ENCODE assay signal across 8 mouse cellular contexts in the genomic region with DNA sequence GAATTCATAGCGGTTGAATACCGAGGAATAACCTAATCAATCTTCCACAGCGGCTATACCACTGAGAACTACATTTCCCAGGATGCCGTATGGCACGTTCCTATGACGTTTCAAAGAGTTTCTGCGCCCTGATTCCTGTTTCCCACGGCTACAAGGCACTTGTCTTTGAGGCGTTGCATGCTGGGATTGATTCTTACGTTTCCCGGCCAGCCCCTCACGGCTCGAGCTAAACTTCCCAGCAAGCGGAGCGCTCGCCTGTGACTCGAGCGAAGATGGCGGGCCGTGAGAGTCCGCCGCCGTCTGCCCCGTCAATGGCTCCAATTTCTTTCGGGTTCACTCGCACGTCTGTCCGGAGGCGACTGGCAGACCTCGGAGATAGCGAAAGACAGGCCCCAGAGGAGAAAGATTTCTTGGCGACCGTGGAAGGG. TPM values are rescaled to one million over a fixed set of nuclear protein-coding genes. Genes with fewer than 3 reads are reported as not detected.
DNase-seq lines count a peak whose midpoint lies in the region; ATAC-seq and TF ChIP-seq lines count a peak whose summit lies in the region.

Gpkow (plus strand) TSS at position 178 of the 428 bp plus-strand sequence.

- peak within 1 kb of the TSS; percentile 62 for H3K4me2 ChIP-seq in forebrain, embryonic 13.5 days
- peak within 1 kb of the TSS; percentile 70 for H3K4me2 ChIP-seq in liver, postnatal 0 days (ENCODE audit: low read depth, low read length)
- H3K4me2 ChIP-seq in neural tube, embryonic 14.5 days (ENCODE audit: low read depth, low read length): peak within 1 kb of the TSS; percentile 51

- peak within 1 kb of the TSS; percentile 92 for H3K9ac ChIP-seq in ES-Bruce4 (ENCODE audit: low read depth, poor library complexity, severe bottlenecking)
- H3K9ac ChIP-seq in forebrain, embryonic 13.5 days: peak within 1 kb of the TSS; percentile 63
- H3K9ac ChIP-seq in liver, postnatal 0 days (replicated peaks): peak within 1 kb of the TSS; percentile 77
- H3K9ac ChIP-seq in neural tube, embryonic 14.5 days (replicated peaks; ENCODE audit: low read depth, low read length): peak within 1 kb of the TSS; percentile 45

- no peaks in the 10 kb centered on the region for H3K4me1 ChIP-seq in ES-Bruce4 (ENCODE audit: control insufficient read depth, insufficient read depth, low read length)
- peaks cover 7% of the 10 kb centered on the region; the same call in 1 of the 2 replicates for H3K4me1 ChIP-seq in forebrain, embryonic 13.5 days
- H3K4me1 ChIP-seq in liver, postnatal 0 days (ENCODE audit: insufficient read depth): peaks cover 4% of the 10 kb centered on the region; the same call in 1 of the 2 replicates
- H3K4me1 ChIP-seq in neural tube, embryonic 14.5 days (ENCODE audit: control insufficient read depth, insufficient read depth, low read length): 0 out of 2 replicates have a peak, but pooled peaks cover 2% of the 10 kb centered on the region

- TF ChIP-seq CTCF in ES-Bruce4 (IDR thresholded peaks at IDR 0.05; ENCODE audit: low read depth, low read length): no peak
- TF ChIP-seq CTCF in liver, postnatal 0 days (IDR thresholded peaks at IDR 0.05; ENCODE audit: low read depth): no peak

- WGBS in forebrain, embryonic 13.5 days: 12% methylated on average over 33 of the region's 33 CpGs
- WGBS in large intestine, adult 2 months: 17% methylated on average over 33 of the region's 33 CpGs
- WGBS in liver, postnatal 0 days (ENCODE audit: insufficient replicate concordance): 10% methylated on average over 33 of the region's 33 CpGs
- WGBS in neural tube, embryonic 14.5 days: 13% methylated on average over 33 of the region's 33 CpGs

- H3K27me3 ChIP-seq in ES-Bruce4 (ENCODE audit: control insufficient read depth, insufficient read depth, low read length, poor library complexity, severe bottlenecking): no peaks in the 10 kb centered on the region
- H3K27me3 ChIP-seq in forebrain, embryonic 13.5 days: no peaks in the 10 kb centered on the region
- no peaks in the 10 kb centered on the region for H3K27me3 ChIP-seq in liver, postnatal 0 days (ENCODE audit: insufficient read depth, low read length)
- no peaks in the 10 kb centered on the region for H3K27me3 ChIP-seq in neural tube, embryonic 14.5 days (ENCODE audit: control insufficient read depth, insufficient read depth, low read length)

- peak; percentile 50 for TF ChIP-seq POLR2A in ES-Bruce4 (IDR thresholded peaks at IDR 0.05; ENCODE audit: insufficient read depth, low read length)

- no peaks in the 10 kb centered on the region for H3K9me3 ChIP-seq in ES-Bruce4 (replicated peaks; ENCODE audit: control insufficient read depth, insufficient read depth, low read length, poor library complexity, severe bottlenecking)
- H3K9me3 ChIP-seq in forebrain, embryonic 13.5 days (replicated peaks): no peaks in the 10 kb centered on the region
- H3K9me3 ChIP-seq in liver, postnatal 0 days (ENCODE audit: low read length): no peaks in the 10 kb centered on the region
- no peaks in the 10 kb centered on the region for H3K9me3 ChIP-seq in neural tube, embryonic 14.5 days (ENCODE audit: control insufficient read depth, low read length)

- intact Hi-C loops in heart, postnatal 10 days (cut with DNase I): loop anchor here (10.0 kb wide), 1 partner anchor 122 kb away; the partner anchor contains the start of genes Foxp3 and Ppp1r3f

- H3K27ac ChIP-seq in ES-Bruce4 (ENCODE audit: insufficient read depth, low read length): peak within 1 kb of the TSS; percentile 37; the same call in 1 of the 2 replicates
- H3K27ac ChIP-seq in forebrain, embryonic 13.5 days: peak within 1 kb of the TSS; percentile 35; the same call in 1 of the 2 replicates
- peak within 1 kb of the TSS; percentile 67 for H3K27ac ChIP-seq in liver, postnatal 0 days (ENCODE audit: low read depth)
- no peak within 1 kb of the TSS for H3K27ac ChIP-seq in neural tube, embryonic 14.5 days (ENCODE audit: low read depth, low read length)

- H3K36me3 ChIP-seq in ES-Bruce4 (ENCODE audit: control insufficient read depth, insufficient read depth, low read length, poor library complexity, severe bottlenecking): no peaks in the 10 kb centered on the region; the same call in none of the 2 replicates
- H3K36me3 ChIP-seq in forebrain, embryonic 13.5 days (ENCODE audit: poor library complexity, severe bottlenecking): peaks cover 11% of the 10 kb centered on the region
- peaks cover 3% of the 10 kb centered on the region; the same call in 1 of the 2 replicates for H3K36me3 ChIP-seq in liver, postnatal 0 days (replicated peaks; ENCODE audit: insufficient read depth, low read length)
- no peaks in the 10 kb centered on the region for H3K36me3 ChIP-seq in neural tube, embryonic 14.5 days (ENCODE audit: control insufficient read depth, insufficient read depth, low read length)

- ATAC-seq in cerebellum, adult (ENCODE audit: insufficient number of reproducible peaks, low FRiP score, low TSS enrichment): peak; percentile 100
- ATAC-seq in forebrain, embryonic 13.5 days: peak; percentile 98
- ATAC-seq in liver, postnatal 0 days: peak; percentile 97
- peak; percentile 96 for ATAC-seq in neural tube, embryonic 14.5 days (ENCODE audit: low read depth)

- DNase-seq in heart, postnatal 10 days: peak; percentile 83 to 90
- peak; percentile 75 for DNase-seq in large intestine, adult 2 months (ENCODE audit: low read depth, low spot score)
- DNase-seq in liver, postnatal 0 days: peak; percentile 82
- peak; percentile 75 for DNase-seq in testis, postnatal 10 days (ENCODE audit: low spot score)

- peak within 1 kb of the TSS; percentile 99 for H3K4me3 ChIP-seq in ES-Bruce4 (ENCODE audit: low read depth, low read length)
- peak within 1 kb of the TSS; percentile 54 for H3K4me3 ChIP-seq in forebrain, embryonic 13.5 days
- H3K4me3 ChIP-seq in liver, postnatal 0 days (ENCODE audit: low read depth, low read length): peak within 1 kb of the TSS; percentile 69
- H3K4me3 ChIP-seq in neural tube, embryonic 14.5 days (ENCODE audit: low read depth, low read length): peak within 1 kb of the TSS; percentile 48

- no peak for TF ChIP-seq EP300 in ES-Bruce4 (IDR thresholded peaks at IDR 0.05; ENCODE audit: insufficient read depth, low read depth, low read length)
- TF ChIP-seq EP300 in liver, postnatal 0 days (IDR thresholded peaks at IDR 0.05; ENCODE audit: low read depth): no peak

RNA-seq across cellular contexts. Expression of gene Gpkow, which starts in this region (rescaled TPM):
- polyA plus RNA-seq in ES-Bruce4 (2011; ENCODE audit: insufficient read depth, insufficient read length, low read depth, missing spikeins): 14.7 and 17.1 TPM in 2 replicates
- polyA plus RNA-seq in forebrain, embryonic 13.5 days (2015; fragmentation: Nextera tagmentation; extraction: Ambion mirVana): 44.1 and 47.7 TPM in 2 replicates
- total RNA-seq in heart, postnatal 10 days (2021): 10 to 100 TPM; 24.8 to 26.8 TPM
- 5.3 and 7.4 TPM in 2 replicates for polyA plus RNA-seq in large intestine, adult 2 months (2012; rRNA removed)
- 8.0 and 9.3 TPM in 2 replicates for polyA plus RNA-seq in liver, postnatal 0 days (2015; fragmentation: Nextera tagmentation; extraction: Ambion mirVana)
- 50.0 and 55.7 TPM in 2 replicates for polyA plus RNA-seq in neural tube, embryonic 14.5 days (2014; fragmentation: Nextera tagmentation; extraction: Ambion mirVana)

Comparison
In these comparisons a context has a peak if more than half of its experiments do, and no peak if none do; other contexts are left out.
1. H3K4me3 ChIP-seq: peak in every context shown above with its lines; median percentile 99 in ES-Bruce4; 69 in liver, postnatal 0 days; 54 in forebrain, embryonic 13.5 days; 48 in neural tube, embryonic 14.5 days.